Mouse (Mus musculus) adrenal gland, postnatal 0 days (tissue): ENCODE data around the gene Rabl6. TPM values are rescaled to one million over a fixed set of nuclear protein-coding genes. Genes with fewer than 3 reads are reported as not detected.

Experiments
- polyA plus RNA-seq: library from polyadenylated mRNA; unstranded; fragments of >200 nt; fragmentation: Nextera tagmentation; extraction: Ambion mirVana; gene quantifications from 2 replicates; pipeline ENCODE4 v1.2.1, GENCODE M21; 2015

The Rabl6 gene
- 42.6 and 68.2 TPM in 2 replicates for polyA plus RNA-seq

GRCm38 (mm10) chr2:25607761-25608622 lies at the start of gene Rabl6:
TSS of gene Rabl6 (minus strand) at chr2:25608521.

GRCm38 (mm10) chr2:25657652-25658051 lies 49.3 kb upstream of the Rabl6 start, which contains the start of gene Lcn5:
TSS of gene Lcn5 (plus strand) at chr2:25657952.

GRCm38 (mm10) chr2:25652902-25653301 lies 44.6 kb upstream of the Rabl6 start, which contains the start of gene Lcn8:
TSS of gene Lcn8 (plus strand) at chr2:25653120.

GRCm38 (mm10) chr2:25627811-25628210 lies 19.5 kb upstream of the Rabl6 start, which contains the start of gene Fcna:
TSS of gene Fcna (minus strand) at chr2:25628030.

GRCm38 (mm10) chr2:25621229-25622200 lies 13.2 kb upstream of the Rabl6 start, which contains the start of gene Tmem141:
TSS of gene Tmem141 (minus strand) at chr2:25622005.

GRCm38 (mm10) chr2:25617578-25617977 lies 9.3 kb upstream of the Rabl6 start, which contains the start of gene Ccdc183:
TSS of gene Ccdc183 (minus strand) at chr2:25617678.

GRCm38 (mm10) chr2:25581294-25581864 lies 26.9 kb downstream of the Rabl6 start, which contains the start of gene Ajm1:
TSS of gene Ajm1 (minus strand) at chr2:25581757.

GRCm38 (mm10) chr2:25574579-25575431 lies 33.5 kb downstream of the Rabl6 start, which contains the start of the genes Mamdc4 and Phpt1:
TSS of gene Mamdc4 (minus strand) at chr2:25574845.
TSS of gene Phpt1 (minus strand) at chr2:25575224.

GRCm38 (mm10) chr2:25557221-25557963 lies 50.9 kb downstream of the Rabl6 start, which contains the start of gene Edf1:
TSS of gene Edf1 (plus strand) at chr2:25557847.

GRCm38 (mm10) chr2:25546811-25547491 lies 61.4 kb downstream of the Rabl6 start, which contains the start of gene Traf2:
TSS of gene Traf2 (minus strand) at chr2:25546940.

Other genes with a start within 250 kb of the Rabl6 start
- 40.5 and 44.9 TPM in 2 replicates for gene Uap1l1, start 242.8 kb downstream of the Rabl6 start, polyA plus RNA-seq
- gene Sapcd2, start 236.2 kb downstream of the Rabl6 start, polyA plus RNA-seq: 8.1 and 10.7 TPM in 2 replicates
- gene Entpd2, start 212.6 kb downstream of the Rabl6 start, polyA plus RNA-seq: 13.6 and 20.3 TPM in 2 replicates
- gene Npdc1, start 209.2 kb downstream of the Rabl6 start, polyA plus RNA-seq: 93.9 and 115 TPM in 2 replicates
- 0.14 and 0.22 TPM in 2 replicates for gene Fut7, start 185.3 kb downstream of the Rabl6 start, polyA plus RNA-seq
- 4.9 and 6.6 TPM in 2 replicates for gene Abca2, start 179.8 kb downstream of the Rabl6 start, polyA plus RNA-seq
- 6.1 and 6.2 TPM in 2 replicates for gene Clic3, start 151.7 kb downstream of the Rabl6 start, polyA plus RNA-seq
- 53.8 and 58.8 TPM in 2 replicates for gene Paxx, start 147.4 kb downstream of the Rabl6 start, polyA plus RNA-seq
- 8.3 and 9.6 TPM in 2 replicates for gene Ptgds, start 138.5 kb downstream of the Rabl6 start, polyA plus RNA-seq
- gene Lcn12, start 114.6 kb downstream of the Rabl6 start, polyA plus RNA-seq: not detected in 2 replicates
- 52.9 and 75.8 TPM in 2 replicates for gene Fbxw5, start 107.8 kb downstream of the Rabl6 start, polyA plus RNA-seq
- 6.4 and 7.1 TPM in 2 replicates for gene C8g, start 106.8 kb downstream of the Rabl6 start, polyA plus RNA-seq
- gene Traf2, start 61.6 kb downstream of the Rabl6 start, polyA plus RNA-seq: 15.4 and 20.6 TPM in 2 replicates
- gene Edf1, start 50.7 kb downstream of the Rabl6 start, polyA plus RNA-seq: 273 and 345 TPM in 2 replicates
- gene Mamdc4, start 33.7 kb downstream of the Rabl6 start, polyA plus RNA-seq: 1.3 and 2.6 TPM in 2 replicates
- 140 and 158 TPM in 2 replicates for gene Phpt1, start 33.3 kb downstream of the Rabl6 start, polyA plus RNA-seq
- 1.3 and 2.1 TPM in 2 replicates for gene Ajm1, start 26.8 kb downstream of the Rabl6 start, polyA plus RNA-seq
- gene Ccdc183, start 9.2 kb upstream of the Rabl6 start, polyA plus RNA-seq: 0.50 and 0.87 TPM in 2 replicates
- 124 and 149 TPM in 2 replicates for gene Tmem141, start 13.5 kb upstream of the Rabl6 start, polyA plus RNA-seq
- gene Fcna, start 19.5 kb upstream of the Rabl6 start, polyA plus RNA-seq: 55.5 and 82.4 TPM in 2 replicates
- gene Lcn8, start 44.6 kb upstream of the Rabl6 start, polyA plus RNA-seq: not detected in 2 replicates
- gene Lcn5, start 49.4 kb upstream of the Rabl6 start, polyA plus RNA-seq: 0.21 and 0.44 TPM in 2 replicates
- gene Lcn6, start 68.3 kb upstream of the Rabl6 start, polyA plus RNA-seq: 0.48 TPM in 1 of 2 replicates, not detected in the other
- gene Lcn10, start 74.2 kb upstream of the Rabl6 start, polyA plus RNA-seq: not detected in 2 replicates
- gene Obp2a, start 91.5 kb upstream of the Rabl6 start, polyA plus RNA-seq: 3.7 and 14.1 TPM in 2 replicates
- gene Bmyc, start 98.2 kb upstream of the Rabl6 start, polyA plus RNA-seq: 110 and 186 TPM in 2 replicates
- gene Obp2b, start 128.5 kb upstream of the Rabl6 start, polyA plus RNA-seq: not detected in 2 replicates
- not detected in 2 replicates for gene Lcn3, start 157.0 kb upstream of the Rabl6 start, polyA plus RNA-seq
- gene Lcn11, start 168.5 kb upstream of the Rabl6 start, polyA plus RNA-seq: not detected in 2 replicates
- gene Gm13539, start 173.7 kb upstream of the Rabl6 start, polyA plus RNA-seq: not detected in 2 replicates
- gene Glt6d1, start 207.3 kb upstream of the Rabl6 start, polyA plus RNA-seq: not detected in 2 replicates
- gene Lcn9, start 214.6 kb upstream of the Rabl6 start, polyA plus RNA-seq: not detected in 2 replicates
- 0.09 TPM in 1 of 2 replicates, not detected in the other for gene Sohlh1, start 238.7 kb upstream of the Rabl6 start, polyA plus RNA-seq